Mouse (Mus musculus) embryo, embryonic 11 days (tissue): Measurements from ENCODE around the gene Susd1.
A peak's percentile ranks its signal among the peaks of the same experiment; 100 is the strongest.

Experiments
- DNase-seq: peaks from one replicate; pipeline ENCODE4 v3.0.0-alpha.2; 2015

Gene Susd1

GRCm38 (mm10) chr4:59277958-59278357 lies 160.5 kb downstream of the Susd1 start:
- no peak for DNase-seq

- no peak for DNase-seq
These were observed 162.5 kb downstream of the Susd1 start for GRCm38 (mm10) chr4:59275956-59276355.

- no peak for DNase-seq
These were observed 162.9 kb downstream of the Susd1 start for GRCm38 (mm10) chr4:59275494-59275893.

DNA sequence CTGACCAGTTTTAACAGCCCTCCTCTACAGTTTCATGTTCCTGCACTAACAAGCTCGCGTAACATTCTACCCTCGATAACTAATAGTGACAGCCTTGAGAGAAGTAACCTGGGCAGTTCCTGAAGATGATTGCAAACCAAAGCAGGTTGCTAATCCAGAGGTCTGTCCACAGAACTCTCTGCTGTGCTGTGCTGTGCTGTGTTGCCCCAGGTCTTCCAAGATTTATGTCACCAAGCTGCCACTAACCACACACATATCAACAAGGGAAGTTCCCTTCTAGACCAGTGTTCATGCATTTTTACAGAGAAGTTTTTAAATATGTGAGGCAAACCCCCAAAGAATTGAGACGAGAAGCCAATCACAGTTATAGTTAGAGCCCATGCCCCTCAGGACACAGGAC lies 164.3 kb downstream of the Susd1 start:
- no peak for DNase-seq

GRCm38 (mm10) chr4:59273342-59273741 lies 165.1 kb downstream of the Susd1 start:
- DNase-seq = peak; percentile 41

- DNase-seq = no peak
These were observed 172.8 kb downstream of the Susd1 start for GRCm38 (mm10) chr4:59265631-59266030.

- DNase-seq = no peak
These were observed 173.3 kb downstream of the Susd1 start for GRCm38 (mm10) chr4:59265182-59265581.
